Mouse (Mus musculus) embryonic fibroblast, embryonic 13.5 days (primary cell): Measurements from ENCODE around the gene Pop5.

Experiments
- CTCF ChIP-seq: IDR thresholded peaks from 2 replicates; pipeline ENCODE4 v1.5.1; 2011; ENCODE audit warnings: mild to moderate bottlenecking, control low read depth, low read length, moderate library complexity, borderline replicate concordance; ENCODE audit not compliant: insufficient read depth
- POLR2A ChIP-seq: IDR thresholded peaks from 2 replicates; pipeline ENCODE4 v1.6.1; 2011; ENCODE audit warnings: low read depth, mild to moderate bottlenecking, control low read depth, low read length, moderate library complexity

DNA sequence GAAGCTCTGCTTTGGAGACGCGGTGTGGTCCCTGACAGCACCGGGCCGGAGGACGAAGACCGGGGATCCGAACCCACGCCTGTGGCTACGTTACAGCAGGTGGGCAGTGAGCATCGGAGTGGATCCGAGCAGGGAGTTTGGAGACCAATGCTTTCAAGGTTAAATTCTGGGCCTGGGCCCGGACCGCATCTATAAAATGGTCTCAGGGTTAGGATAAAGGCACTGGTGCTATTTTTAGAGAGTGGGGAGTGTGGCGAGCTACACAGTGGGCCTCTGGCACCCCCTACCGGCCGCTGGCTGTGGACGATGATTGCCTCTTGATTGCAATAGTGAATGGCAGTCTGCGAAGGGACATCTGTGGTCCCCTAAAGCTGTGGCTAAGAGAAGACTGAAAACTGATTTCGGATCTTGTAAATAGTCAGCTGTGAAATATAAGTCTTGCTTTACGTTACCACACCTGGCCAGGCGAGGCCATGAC is at the start of gene Pop5:
- TF ChIP-seq POLR2A (no peak), CTCF (peak; percentile 89)
